Mouse (Mus musculus) heart, adult 10 weeks (tissue): ENCODE results near the gene Vmn1r224. TPM values are rescaled to one million over a fixed set of nuclear protein-coding genes. Genes with fewer than 3 reads are reported as not detected.

Source experiments
- polyA plus RNA-seq: library from polyadenylated mRNA; stranded (reverse); fragments of 350-450 nt; fragmentation: Illumina TruSeq; extraction: RNeasy Lipid Tissue Mini Kit (QIAGEN cat#74804); gene quantifications from one replicate; pipeline ENCODE4 v1.2.3, GENCODE M21; 2014; ENCODE audit warnings: low read depth, low replicate concordance

Gene Vmn1r224
- not detected for polyA plus RNA-seq

DNA sequence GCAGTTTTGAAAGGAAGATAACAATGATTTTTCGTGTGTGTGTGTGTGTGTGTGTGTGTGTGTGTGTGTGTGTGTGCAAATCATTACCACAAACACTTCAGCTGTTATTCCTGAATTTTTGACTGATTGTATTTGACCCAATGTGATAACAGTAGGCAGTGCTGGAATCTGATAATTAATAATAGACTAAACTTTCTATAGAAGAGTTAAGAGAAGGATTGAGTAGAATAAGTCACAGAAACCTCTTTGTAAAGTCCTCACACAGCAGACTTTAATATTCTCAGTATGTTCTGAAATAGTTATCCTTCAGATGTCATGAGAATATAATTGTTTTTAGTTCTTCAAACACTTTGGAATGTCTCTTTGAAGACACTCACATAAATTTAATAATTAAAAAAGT lies at the start of gene Vmn1r224:
Gene Vmn1r224 (plus strand): TSS at position 301 of the 400 bp plus-strand sequence.

Other genes starting within 250 kb of the Vmn1r224 start
- not detected for gene Fpr-rs6, start 231.0 kb upstream of the Vmn1r224 start, polyA plus RNA-seq
- gene Vmn2r105, start 179.1 kb upstream of the Vmn1r224 start, polyA plus RNA-seq = not detected
- gene Vmn2r106, start 128.6 kb upstream of the Vmn1r224 start, polyA plus RNA-seq = not detected
- not detected for gene Vmn2r107, start 68.9 kb upstream of the Vmn1r224 start, polyA plus RNA-seq
- gene Vmn2r108, start 67.2 kb downstream of the Vmn1r224 start, polyA plus RNA-seq = not detected
- gene Vmn1r225, start 84.0 kb downstream of the Vmn1r224 start, polyA plus RNA-seq = not detected
- not detected for gene Vmn2r109, start 150.6 kb downstream of the Vmn1r224 start, polyA plus RNA-seq
- not detected for gene Vmn2r110, start 182.3 kb downstream of the Vmn1r224 start, polyA plus RNA-seq
- gene Fpr-rs3, start 210.7 kb downstream of the Vmn1r224 start, polyA plus RNA-seq = not detected